Mouse (Mus musculus) skeletal muscle tissue, adult 2 months (tissue): ENCODE results near the gene Glp2r.

Experiments
- DNase-seq: peaks from one replicate; pipeline ENCODE4 v3.0.0-alpha.2; 2012; ENCODE audit warnings: low read depth, low spot score

The Glp2r gene

GRCm38 (mm10) chr11:67663437-67663836 is 107.5 kb downstream of the Glp2r start:
- no peak for DNase-seq

- no peak for DNase-seq
Measured at GRCm38 (mm10) chr11:67661465-67661864, 109.5 kb downstream of the Glp2r start.

GRCm38 (mm10) chr11:67657685-67658382 is 113.1 kb downstream of the Glp2r start:
- no peak for DNase-seq

GRCm38 (mm10) chr11:67656811-67657210 is 114.1 kb downstream of the Glp2r start:
- DNase-seq, result no peak

- no peak for DNase-seq
Measured at GRCm38 (mm10) chr11:67656366-67656765, 114.6 kb downstream of the Glp2r start.

- DNase-seq, result no peak
Measured at GRCm38 (mm10) chr11:67655236-67655959, 115.6 kb downstream of the Glp2r start.

- no peak for DNase-seq
Measured at GRCm38 (mm10) chr11:67654514-67654913, 116.4 kb downstream of the Glp2r start.

GRCm38 (mm10) chr11:67653521-67654090 is 117.3 kb downstream of the Glp2r start:
- no peak for DNase-seq

GRCm38 (mm10) chr11:67652893-67653255 is 118.1 kb downstream of the Glp2r start:
- no peak for DNase-seq

GRCm38 (mm10) chr11:67652194-67652892 is 118.6 kb downstream of the Glp2r start:
- DNase-seq, result no peak

GRCm38 (mm10) chr11:67651731-67652130 is 119.2 kb downstream of the Glp2r start:
- no peak for DNase-seq

- DNase-seq, result no peak
Measured at GRCm38 (mm10) chr11:67649971-67650707, 120.8 kb downstream of the Glp2r start.

- DNase-seq, result no peak
Measured at GRCm38 (mm10) chr11:67648651-67649407, 122.1 kb downstream of the Glp2r start.

GRCm38 (mm10) chr11:67647745-67648144 is 123.2 kb downstream of the Glp2r start:
- peak; percentile 59 for DNase-seq

- no peak for DNase-seq
Measured at GRCm38 (mm10) chr11:67644632-67645149, 126.3 kb downstream of the Glp2r start.

GRCm38 (mm10) chr11:67643465-67643864 is 127.5 kb downstream of the Glp2r start:
- DNase-seq, result no peak

GRCm38 (mm10) chr11:67642835-67643234 is 128.1 kb downstream of the Glp2r start:
- DNase-seq, result no peak

GRCm38 (mm10) chr11:67642421-67642820 is 128.5 kb downstream of the Glp2r start:
- no peak for DNase-seq

- no peak for DNase-seq
Measured at GRCm38 (mm10) chr11:67640299-67640698, 130.7 kb downstream of the Glp2r start.

- DNase-seq, result no peak
Measured at GRCm38 (mm10) chr11:67638401-67638800, 132.6 kb downstream of the Glp2r start.
